Mouse (Mus musculus) cerebellum, postnatal 36 days (tissue): ENCODE measurements around the gene Nudt17.
"Not testable (repeated sequence)": the region's sequence is repeated elsewhere in the genome, so short reads cannot be mapped to it uniquely, and the experiment has no call there.

Experiments used
- DNase-seq, 2 experiments: peaks; one replicate each; pipeline ENCODE4 v3.0.0; 2021 to 2022; ENCODE audit warnings: mixed read lengths in 2 of 2

Gene Nudt17

GRCm38 (mm10) chr3:96701003-96701402 is 7.4 kb downstream of the Nudt17 start:
- DNase-seq, result no peak

DNA sequence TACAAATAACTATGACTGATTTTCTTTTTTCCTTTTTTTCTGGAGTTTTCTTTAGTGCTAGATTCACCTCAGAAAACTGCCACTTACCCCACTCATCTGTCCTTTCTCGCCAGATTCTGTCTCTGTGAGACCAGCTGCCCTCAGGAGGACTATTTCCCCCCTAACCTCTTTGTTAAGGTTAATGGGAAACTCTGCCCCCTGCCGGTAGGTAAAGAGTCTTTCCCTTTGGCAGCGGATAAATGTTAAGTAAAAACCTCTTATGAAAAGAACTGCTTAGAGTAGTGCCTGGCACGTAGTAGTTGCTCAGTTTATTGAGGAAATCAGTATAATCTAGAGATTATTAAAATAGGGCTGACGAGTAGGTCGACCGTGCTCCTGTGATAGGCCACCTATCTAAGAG is 8.0 kb downstream of the Nudt17 start:
- peak; percentile 20 to 28 for DNase-seq

- peak in 1 of 2 experiments; percentile 20 for DNase-seq
Observed at GRCm38 (mm10) chr3:96698993-96699690, 9.2 kb downstream of the Nudt17 start.

- peak; percentile 78 to 85 for DNase-seq
Observed at GRCm38 (mm10) chr3:96696766-96697732, 11.3 kb downstream of the Nudt17 start.

GRCm38 (mm10) chr3:96696198-96696765 is 12.1 kb downstream of the Nudt17 start, which contains the start of gene Pias3:
Gene Pias3 (plus strand): TSS chr3:96696384.
- DNase-seq, result peak; percentile 41 to 49

DNA sequence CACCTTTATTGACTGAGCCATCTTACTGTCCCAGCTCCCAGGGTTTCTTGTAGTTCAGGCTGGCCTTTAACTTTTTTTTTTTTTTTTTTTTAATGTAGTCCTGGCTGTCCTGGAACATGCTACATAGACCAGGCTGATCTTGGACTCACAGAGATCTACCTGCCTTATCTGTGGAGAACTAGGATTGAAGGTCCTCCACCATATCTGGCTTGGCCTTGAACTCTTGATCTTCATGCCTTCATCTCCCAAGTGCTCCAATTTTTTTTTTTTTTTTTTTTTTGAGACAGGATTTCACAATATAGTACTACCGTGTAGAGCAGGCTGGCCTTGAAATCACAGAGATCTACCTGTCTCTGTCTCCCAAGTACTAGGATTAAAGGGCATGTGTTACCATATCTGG is 14.8 kb downstream of the Nudt17 start:
- no peak for DNase-seq

DNA sequence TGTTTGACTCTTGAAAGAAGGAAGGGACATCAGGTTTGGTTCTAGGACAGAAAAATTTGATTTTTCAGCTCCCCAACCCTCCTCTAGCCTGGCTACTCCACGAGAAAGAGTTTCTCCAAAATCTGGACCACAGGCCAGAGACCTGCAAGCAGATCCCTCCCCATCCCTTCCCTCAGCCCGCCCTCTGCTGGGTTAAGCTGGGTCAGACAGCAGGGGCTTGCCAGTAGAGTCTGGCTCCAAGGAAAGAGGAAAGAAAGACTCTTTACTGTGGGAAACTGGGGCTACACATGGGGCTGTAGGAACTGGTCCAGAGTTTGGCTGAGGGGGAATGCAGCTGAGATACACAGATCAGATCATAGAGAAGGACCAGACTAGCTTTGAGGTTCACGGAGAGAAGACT is 15.9 kb downstream of the Nudt17 start:
- DNase-seq, result no peak

DNA sequence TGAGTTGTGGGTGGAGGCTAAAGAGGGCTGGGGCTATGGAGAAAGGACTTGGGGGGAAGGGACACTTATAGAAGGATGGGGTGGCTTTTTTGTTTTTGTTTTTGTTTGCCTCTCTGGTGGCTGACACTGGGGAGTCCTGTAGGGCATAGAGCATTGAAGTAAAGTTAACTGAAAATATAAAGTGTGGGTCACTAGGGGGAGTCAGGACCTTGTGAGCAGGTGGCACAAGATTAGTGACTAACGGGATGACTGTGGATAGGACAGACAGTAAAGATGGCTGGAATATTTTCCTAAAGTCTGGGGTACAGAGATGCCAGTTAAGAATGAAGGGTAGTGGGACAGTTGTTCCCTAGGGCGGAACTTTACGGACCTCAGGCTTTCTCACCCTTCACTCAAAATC is 18.1 kb downstream of the Nudt17 start:
- no peak for DNase-seq

DNA sequence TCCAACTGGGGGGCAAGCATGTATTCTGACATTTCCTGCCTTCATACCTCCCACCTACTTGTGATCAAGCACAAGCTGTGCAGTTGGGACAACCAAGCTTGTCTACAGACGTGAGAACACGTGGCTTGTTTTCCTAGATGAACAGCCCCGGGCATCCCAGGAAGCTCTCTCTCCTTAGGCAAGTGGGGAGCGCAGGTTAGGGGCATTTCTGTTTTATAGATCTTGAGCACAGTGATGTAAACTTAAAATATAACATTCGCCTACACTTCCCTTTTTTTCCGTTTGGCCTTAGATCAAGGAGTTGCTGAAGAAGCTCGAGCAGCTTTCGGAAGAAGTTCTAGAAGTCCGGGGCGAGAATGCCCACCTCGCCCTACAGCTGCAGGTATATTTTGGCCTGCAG is 19.5 kb downstream of the Nudt17 start:
- DNase-seq, result no peak

DNA sequence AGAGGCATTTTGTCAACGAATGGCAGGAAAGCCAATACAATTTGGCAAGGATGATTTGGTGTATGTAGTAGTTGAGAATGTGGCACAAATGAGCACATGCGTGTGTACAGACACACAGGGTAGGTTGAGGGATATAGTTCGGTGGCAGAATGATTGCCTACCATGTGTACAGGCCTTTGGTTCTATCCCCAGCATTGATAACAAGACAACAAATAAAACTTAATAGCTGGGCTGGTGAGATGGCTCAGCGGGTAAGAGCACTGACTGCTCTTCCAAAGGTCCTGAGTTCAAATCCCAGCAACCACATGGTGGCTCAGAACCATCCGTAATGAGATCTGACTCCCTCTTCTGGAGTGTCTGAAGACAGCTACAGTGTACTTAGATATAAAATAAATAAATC is 22.3 kb downstream of the Nudt17 start:
- DNase-seq, result not testable (repeated sequence)

GRCm38 (mm10) chr3:96684822-96685156 is 23.6 kb downstream of the Nudt17 start:
- DNase-seq, result no peak

- no peak for DNase-seq
Observed at GRCm38 (mm10) chr3:96684151-96684821, 24.1 kb downstream of the Nudt17 start.

DNA sequence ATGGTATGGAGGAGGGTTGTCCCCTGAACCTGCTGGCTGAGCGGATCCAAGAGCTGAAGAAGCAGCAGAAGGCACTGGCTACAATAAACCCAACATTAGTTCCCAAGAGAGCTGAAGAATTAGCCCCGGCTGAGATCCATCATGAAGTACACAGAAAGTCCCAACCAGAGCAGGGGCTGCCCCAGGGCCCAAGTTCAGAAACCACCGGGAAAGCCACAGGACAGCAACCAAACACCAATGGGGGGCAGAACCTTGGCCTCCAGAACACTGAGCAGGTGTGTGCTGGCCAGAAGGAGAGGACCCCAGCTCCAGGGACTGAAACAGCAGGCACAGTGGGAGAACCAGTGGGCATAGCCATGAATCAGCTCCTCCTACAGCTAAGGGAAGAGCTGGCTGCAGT is 24.9 kb downstream of the Nudt17 start:
- DNase-seq, result no peak

- no peak for DNase-seq
Observed at GRCm38 (mm10) chr3:96680269-96680956, 27.9 kb downstream of the Nudt17 start.

- DNase-seq, result no peak
Observed at GRCm38 (mm10) chr3:96679159-96679674, 29.1 kb downstream of the Nudt17 start.

DNA sequence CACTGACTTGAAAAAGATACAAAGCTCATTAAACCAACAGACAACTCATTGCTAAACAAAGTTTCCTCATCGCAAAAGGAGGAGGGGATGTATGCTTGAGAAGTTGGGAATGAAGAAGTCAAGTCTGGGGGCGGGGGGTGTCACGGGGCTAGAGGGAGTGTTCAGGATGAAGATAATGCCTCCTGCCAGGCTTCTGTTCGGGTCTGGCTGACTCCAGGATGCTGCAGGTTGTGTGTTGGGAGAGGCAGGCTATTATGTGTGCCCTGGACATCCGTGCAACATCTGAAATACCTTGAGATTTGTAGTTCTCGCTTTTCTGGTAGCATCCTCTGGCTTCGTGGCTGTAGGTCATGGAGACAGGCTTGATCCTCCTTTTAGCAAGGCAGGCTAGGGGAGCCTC is 29.9 kb downstream of the Nudt17 start:
- no peak for DNase-seq

DNA sequence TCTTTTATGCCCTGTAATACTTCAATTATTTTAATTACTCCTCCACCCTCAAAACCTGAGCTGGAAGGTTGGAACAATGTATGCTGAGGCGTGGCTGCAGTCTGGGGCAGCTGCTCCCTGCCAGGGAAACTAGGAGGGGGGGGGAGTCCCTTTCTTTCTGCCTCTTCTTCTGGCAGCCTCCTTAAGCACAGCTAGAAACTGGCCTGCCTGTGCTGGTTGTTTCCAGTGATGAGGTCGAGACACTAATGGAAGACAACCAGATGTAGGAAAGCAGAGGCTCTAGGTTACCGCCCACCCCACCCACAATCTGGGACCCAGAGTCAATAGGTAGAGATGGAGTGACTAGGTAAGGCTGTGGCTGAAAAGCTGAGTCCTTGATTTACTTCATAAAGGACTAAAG is 32.7 kb downstream of the Nudt17 start:
- no peak for DNase-seq

GRCm38 (mm10) chr3:96675171-96675570 is 33.2 kb downstream of the Nudt17 start:
- DNase-seq, result no peak

- DNase-seq, result no peak
Observed at GRCm38 (mm10) chr3:96674442-96674841, 33.9 kb downstream of the Nudt17 start.

DNA sequence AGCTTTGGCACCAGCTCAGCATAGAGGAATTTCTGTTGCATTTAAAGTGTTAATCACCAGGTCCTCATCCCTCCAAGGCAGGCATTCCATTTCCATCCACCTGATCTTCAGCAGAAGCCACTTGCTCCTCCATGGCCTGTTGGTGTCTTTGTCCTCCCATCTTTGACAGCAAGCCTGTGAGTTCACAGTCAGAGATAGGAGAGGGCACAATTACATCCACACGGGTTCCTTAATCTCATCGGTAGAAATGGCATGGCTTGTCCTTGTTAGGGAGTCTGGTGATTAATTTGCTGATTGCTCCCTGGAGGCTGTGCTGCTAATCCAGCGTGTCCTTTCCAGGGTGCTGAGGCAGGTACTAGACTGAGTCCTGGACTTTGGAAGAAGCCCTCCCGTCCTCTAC is 34.8 kb downstream of the Nudt17 start:
- DNase-seq, result no peak

GRCm38 (mm10) chr3:96671519-96671918 is 36.8 kb downstream of the Nudt17 start:
- DNase-seq, result no peak
